Mouse (Mus musculus): Measurements from ENCODE around the gene 9530068E07Rik. TPM values are rescaled to one million over a fixed set of nuclear protein-coding genes. Genes with fewer than 3 reads are reported as not detected.

The 9530068E07Rik gene
- polyA plus RNA-seq, 2 experiments: 174 to 202 TPM

- H3K9me3 ChIP-seq (ENCODE audit: control insufficient read depth, low read length): no peaks in the 10 kb centered on the region
- DNase-seq (ENCODE audit: low spot score) (no peak), ATAC-seq (ENCODE audit: low FRiP score, low read depth) (no peak)
- WGBS: 47% methylated on average over 4 of the region's 4 CpGs
- 0 out of 2 replicates have a peak, but pooled peaks cover 3% of the 10 kb centered on the region for H3K4me1 ChIP-seq (ENCODE audit: control insufficient read depth, insufficient read depth, low read length)
- H3K27ac ChIP-seq (replicated peaks; ENCODE audit: low read depth, low read length): no peak overlapping the region
- no peaks in the 10 kb centered on the region for H3K27me3 ChIP-seq (ENCODE audit: control insufficient read depth, insufficient read depth, low read length)
- H3K4me2 ChIP-seq (replicated peaks; ENCODE audit: low read depth, low read length, severe bottlenecking): no peak overlapping the region
- H3K9ac ChIP-seq (ENCODE audit: low read depth, low read length, severe bottlenecking): no peak overlapping the region
- no peak for TF ChIP-seq POLR2A (IDR thresholded peaks at IDR 0.05; ENCODE audit: borderline replicate concordance, extremely low read depth, insufficient read depth, insufficient read length)
- no peak overlapping the region for H3K4me3 ChIP-seq (replicated peaks; ENCODE audit: low read length)
- H3K36me3 ChIP-seq (ENCODE audit: control insufficient read depth, insufficient read depth, low read length): no peaks in the 10 kb centered on the region
These were observed 51.0 kb downstream of the 9530068E07Rik start for GRCm38 (mm10) chr11:52447242-52447641.

GRCm38 (mm10) chr11:52449004-52449403, 52.8 kb downstream of the 9530068E07Rik start:
- Histone ChIP-seq H3K4me2 (replicated peaks; ENCODE audit: low read depth, low read length, severe bottlenecking) (no peak overlapping the region), H3K36me3 (ENCODE audit: control insufficient read depth, insufficient read depth, low read length) (no peaks in the 10 kb centered on the region), H3K9me3 (ENCODE audit: control insufficient read depth, low read length) (no peaks in the 10 kb centered on the region), H3K9ac (ENCODE audit: low read depth, low read length, severe bottlenecking) (no peak overlapping the region), H3K4me3 (replicated peaks; ENCODE audit: low read length) (no peak overlapping the region), H3K4me1 (ENCODE audit: control insufficient read depth, insufficient read depth, low read length) (0 out of 2 replicates have a peak, but pooled peaks cover 3% of the 10 kb centered on the region), H3K27me3 (ENCODE audit: control insufficient read depth, insufficient read depth, low read length) (no peaks in the 10 kb centered on the region), H3K27ac (replicated peaks; ENCODE audit: low read depth, low read length) (no peak overlapping the region)
- WGBS: 40% methylated on average over 3 of the region's 3 CpGs
- ATAC-seq (ENCODE audit: low FRiP score, low read depth) (no peak), DNase-seq (ENCODE audit: low spot score) (no peak)
- TF ChIP-seq POLR2A (IDR thresholded peaks at IDR 0.05; ENCODE audit: borderline replicate concordance, extremely low read depth, insufficient read depth, insufficient read length): no peak

GRCm38 (mm10) chr11:52458281-52458680, 62.1 kb downstream of the 9530068E07Rik start:
- Histone ChIP-seq H3K4me3 (replicated peaks; ENCODE audit: low read length) (no peak overlapping the region), H3K9ac (ENCODE audit: low read depth, low read length, severe bottlenecking) (no peak overlapping the region), H3K36me3 (ENCODE audit: control insufficient read depth, insufficient read depth, low read length) (no peaks in the 10 kb centered on the region), H3K9me3 (ENCODE audit: control insufficient read depth, low read length) (no peaks in the 10 kb centered on the region), H3K4me1 (ENCODE audit: control insufficient read depth, insufficient read depth, low read length) (no peaks in the 10 kb centered on the region), H3K27me3 (ENCODE audit: control insufficient read depth, insufficient read depth, low read length) (no peaks in the 10 kb centered on the region), H3K4me2 (replicated peaks; ENCODE audit: low read depth, low read length, severe bottlenecking) (no peak overlapping the region), H3K27ac (replicated peaks; ENCODE audit: low read depth, low read length) (no peak overlapping the region)
- no peak for TF ChIP-seq POLR2A (IDR thresholded peaks at IDR 0.05; ENCODE audit: borderline replicate concordance, extremely low read depth, insufficient read depth, insufficient read length)
- WGBS: 58% methylated on average over 5 of the region's 5 CpGs
- ATAC-seq (ENCODE audit: low FRiP score, low read depth) (0 out of 2 replicates have a peak, but pooled peaks have one; percentile 23), DNase-seq (ENCODE audit: low spot score) (no peak)

Other genes starting within 250 kb of the 9530068E07Rik start
- gene Olfr1371, start 182.4 kb upstream of the 9530068E07Rik start, polyA plus RNA-seq (2012; rRNA removed): not detected in 2 replicates
- not detected in 2 replicates for gene Olfr1371, start 182.4 kb upstream of the 9530068E07Rik start, polyA plus RNA-seq (2014; fragmentation: Nextera tagmentation; extraction: Ambion mirVana)
- gene Skp1a, start 164.4 kb upstream of the 9530068E07Rik start, polyA plus RNA-seq (2012; rRNA removed): 134 and 172 TPM in 2 replicates
- gene Skp1a, start 164.4 kb upstream of the 9530068E07Rik start, polyA plus RNA-seq (2014; fragmentation: Nextera tagmentation; extraction: Ambion mirVana): 746 and 751 TPM in 2 replicates
- gene Tcf7, start 113.4 kb upstream of the 9530068E07Rik start, polyA plus RNA-seq (2012; rRNA removed): 14.0 and 17.6 TPM in 2 replicates
- gene Tcf7, start 113.4 kb upstream of the 9530068E07Rik start, polyA plus RNA-seq (2014; fragmentation: Nextera tagmentation; extraction: Ambion mirVana): 13.2 and 14.4 TPM in 2 replicates
- gene Vdac1, start 35.6 kb upstream of the 9530068E07Rik start, polyA plus RNA-seq (2012; rRNA removed): 157 and 158 TPM in 2 replicates
- 207 and 218 TPM in 2 replicates for gene Vdac1, start 35.6 kb upstream of the 9530068E07Rik start, polyA plus RNA-seq (2014; fragmentation: Nextera tagmentation; extraction: Ambion mirVana)